Mouse (Mus musculus) spleen, adult 2 months (tissue): ENCODE measurements around the gene Dmkn.

ENCODE experiments used
- CTCF ChIP-seq: fragments of 200-500 bp; IDR thresholded peaks from 2 replicates; pipeline ENCODE4 v1.5.1; 2011; ENCODE audit warnings: mild to moderate bottlenecking, inconsistent platforms; ENCODE audit not compliant: insufficient read depth, insufficient read length, insufficient replicate concordance; ENCODE audit errors: extremely low read depth
- POLR2A ChIP-seq: fragments of 200-500 bp; IDR thresholded peaks from 2 replicates; pipeline ENCODE4 v1.6.1; 2011; ENCODE audit warnings: low read depth, low read length, inconsistent platforms

GRCm38 (mm10) chr7:30777911-30778310 is 14.4 kb downstream of the Dmkn start:
- no peak for TF ChIP-seq CTCF
- TF ChIP-seq POLR2A = no peak
